Mouse (Mus musculus): ENCODE measurements around the gene Ndufb8. TPM values are rescaled to one million over a fixed set of nuclear protein-coding genes. Genes with fewer than 3 reads are reported as not detected.

The Ndufb8 gene
- total RNA-seq, 2 experiments from 2014 or later: 1,010 to 1,034 TPM

Other genes with a start within 250 kb of the Ndufb8 start
- under 1 TPM; 0.15 to 0.16 TPM for gene Scd4, start 222.3 kb downstream of the Ndufb8 start, total RNA-seq (2021)
- 100 to 1,000 TPM in 1 of 2 experiments, 10 to 100 TPM in 1; 16.2 to 171 TPM for gene Scd1, start 147.6 kb downstream of the Ndufb8 start, total RNA-seq (2021)
- not detected for gene Wnt8b, start 62.0 kb downstream of the Ndufb8 start, total RNA-seq (2021)
- gene Sec31b, start 9.6 kb downstream of the Ndufb8 start, total RNA-seq (2021): 10 to 100 TPM; 15.5 to 17.5 TPM
- gene Gm20538, start 2.6 kb downstream of the Ndufb8 start, total RNA-seq (2021): not detected
- gene Hif1an, start 7.4 kb upstream of the Ndufb8 start, total RNA-seq (2021): 10 to 100 TPM; 86.7 to 94.7 TPM
- not detected for gene Pax2, start 200.6 kb upstream of the Ndufb8 start, total RNA-seq (2021)

All from gastrocnemius, postnatal 25 days (tissue).